12 mouse cellular contexts compared by ENCODE assay signal in genomic region chr9:106908715-106909114, GRCm38 (mm10). TPM values are rescaled to one million over a fixed set of nuclear protein-coding genes. Genes with fewer than 3 reads are reported as not detected.
DNase-seq lines count a peak whose midpoint lies in the region; ATAC-seq and TF ChIP-seq lines count a peak whose summit lies in the region.
"Had no signal": no experiment of that assay in that cellular context is flagged by ENCODE, and none has a peak within 500 bp of the region (broad histone marks: within the 10 kb centered on the region; RNA-seq: fewer than 3 reads in every experiment).

No protein-coding gene starts in this region.

- ATAC-seq in kidney, postnatal 0 days (replicated peaks; ENCODE audit: low FRiP score, low read depth), result no peak
- ATAC-seq in embryonic facial prominence, embryonic 14.5 days (ENCODE audit: low read depth), result no peak
- ATAC-seq: forebrain, embryonic 16.5 days; inflammation-experienced regulatory T-cells, adult 6 months had no signal

- no peaks in the 10 kb centered on the region for H3K27me3 ChIP-seq in kidney, postnatal 0 days (ENCODE audit: insufficient read depth, low read length)
- no peaks in the 10 kb centered on the region for H3K27me3 ChIP-seq in embryonic facial prominence, embryonic 14.5 days (replicated peaks; ENCODE audit: control insufficient read depth, insufficient read depth, low read length)
- H3K27me3 ChIP-seq: lung, embryonic 15.5 days had no signal

- DNase-seq in kidney, postnatal 0 days (ENCODE audit: low spot score), result peak; percentile 23
- no peak for DNase-seq in kidney, adult 8-10 months
- peak; percentile 74 for DNase-seq in MN1 (ENCODE audit: low spot score)
- peak; percentile 41 for DNase-seq in embryonic facial prominence, embryonic 14.5 days (ENCODE audit: low spot score)
- no peak for DNase-seq in Muller cell, postnatal 12 days (ENCODE audit: inconsistent ontology term)
- no peak for DNase-seq in kidney, adult 11 months
- DNase-seq: retina, postnatal 1 day had no signal

- H3K4me3 ChIP-seq in kidney, postnatal 0 days (replicated peaks; ENCODE audit: low read depth, low read length), result no peak overlapping the region
- H3K4me3 ChIP-seq in embryonic facial prominence, embryonic 14.5 days (ENCODE audit: low read depth, low read length), result no peak overlapping the region
- no peak overlapping the region for H3K4me3 ChIP-seq in macrophage (ENCODE audit: inconsistent target)
- H3K4me3 ChIP-seq: heart, embryonic 10.5 days; lung, embryonic 15.5 days had no signal

- no peaks in the 10 kb centered on the region for H3K79me2 ChIP-seq in macrophage (ENCODE audit: inconsistent target)

- no peak for TF ChIP-seq CTCF in kidney, postnatal 0 days (IDR thresholded peaks at IDR 0.05; ENCODE audit: low read depth)

- H3K9ac ChIP-seq in kidney, postnatal 0 days (ENCODE audit: low read depth, low read length), result no peak overlapping the region
- no peak overlapping the region for H3K9ac ChIP-seq in embryonic facial prominence, embryonic 14.5 days (ENCODE audit: low read depth, low read length)
- H3K9ac ChIP-seq: lung, embryonic 15.5 days had no signal

- no peak overlapping the region for H3K27ac ChIP-seq in kidney, postnatal 0 days
- H3K27ac ChIP-seq in embryonic facial prominence, embryonic 14.5 days (replicated peaks; ENCODE audit: low read depth, low read length), result no peak overlapping the region
- peak overlapping the region; percentile 72 for H3K27ac ChIP-seq in macrophage
- H3K27ac ChIP-seq: heart, embryonic 10.5 days; lung, embryonic 15.5 days had no signal

- H3K9me3 ChIP-seq in kidney, postnatal 0 days (replicated peaks; ENCODE audit: low read length), result no peaks in the 10 kb centered on the region
- H3K9me3 ChIP-seq in embryonic facial prominence, embryonic 14.5 days (ENCODE audit: control insufficient read depth, low read length), result no peaks in the 10 kb centered on the region
- H3K9me3 ChIP-seq: heart, embryonic 10.5 days; lung, embryonic 15.5 days had no signal

- WGBS in kidney, postnatal 0 days, result 21% methylated on average over 5 of the region's 5 CpGs
- WGBS in embryonic facial prominence, embryonic 14.5 days, result 33% methylated on average over 5 of the region's 5 CpGs
- 3% methylated on average over 5 of the region's 5 CpGs for WGBS in macrophage (ENCODE audit: missing documents)

- H3K36me3 ChIP-seq in kidney, postnatal 0 days (ENCODE audit: insufficient read depth, low read length), result no peaks in the 10 kb centered on the region
- H3K36me3 ChIP-seq in embryonic facial prominence, embryonic 14.5 days (ENCODE audit: control insufficient read depth, insufficient read depth, low read length), result no peaks in the 10 kb centered on the region
- H3K36me3 ChIP-seq in macrophage (ENCODE audit: inconsistent target), result no peaks in the 10 kb centered on the region
- H3K36me3 ChIP-seq: heart, embryonic 10.5 days; lung, embryonic 15.5 days had no signal

- H3K4me2 ChIP-seq in kidney, postnatal 0 days (ENCODE audit: low read length), result no peak overlapping the region
- H3K4me2 ChIP-seq in embryonic facial prominence, embryonic 14.5 days (ENCODE audit: low read depth, low read length), result no peak overlapping the region
- H3K4me2 ChIP-seq: lung, embryonic 15.5 days had no signal

- H3K4me1 ChIP-seq in kidney, postnatal 0 days (replicated peaks; ENCODE audit: insufficient read depth, low read length), result no peaks in the 10 kb centered on the region
- H3K4me1 ChIP-seq in embryonic facial prominence, embryonic 14.5 days (ENCODE audit: control insufficient read depth, insufficient read depth, low read length), result no peaks in the 10 kb centered on the region
- H3K4me1 ChIP-seq: heart, embryonic 10.5 days had no signal

RNA-seq across cellular contexts. Expression of gene Manf, which starts 16.9 kb away (rescaled TPM):
- polyA plus RNA-seq in kidney, postnatal 0 days (2015; fragmentation: Nextera tagmentation; extraction: Ambion mirVana), result 240 and 245 TPM in 2 replicates
- 275 and 308 TPM in 2 replicates for polyA plus RNA-seq in embryonic facial prominence, embryonic 14.5 days (2014; fragmentation: Nextera tagmentation; extraction: Ambion mirVana)
- 10 to 100 TPM; 14.5 to 56.9 (median 33.4) TPM for total RNA-seq in macrophage (2018; cell fraction: chromatin; rRNA removed)
- total RNA-seq in macrophage (2018; cell fraction: cytosol; rRNA removed), result 100 to 1,000 TPM; 155 to 252 (median 182) TPM
- 100 to 1,000 TPM in 8 of 26 experiments, 10 to 100 TPM in 18; 34.4 to 153 (median 90.6) TPM for total RNA-seq in macrophage (2018; cell fraction: nucleus; rRNA removed)
- 146 to 286 TPM (median 195 TPM) in 3 replicates for polyA plus RNA-seq in macrophage (2018)

RNA-seq across cellular contexts. Expression of gene Rbm15b, which starts 21.5 kb away (rescaled TPM):
- 6.7 and 8.4 TPM in 2 replicates for polyA plus RNA-seq in kidney, postnatal 0 days (2015; fragmentation: Nextera tagmentation; extraction: Ambion mirVana)
- 16.6 and 17.2 TPM in 2 replicates for polyA plus RNA-seq in embryonic facial prominence, embryonic 14.5 days (2014; fragmentation: Nextera tagmentation; extraction: Ambion mirVana)
- 10 to 100 TPM in 5 of 26 experiments, 1 to 10 TPM in 21; 3.6 to 14.8 (median 7.9) TPM for total RNA-seq in macrophage (2018; cell fraction: chromatin; rRNA removed)
- 10 to 100 TPM in 15 of 26 experiments, 1 to 10 TPM in 11; 6.9 to 15.0 (median 10.3) TPM for total RNA-seq in macrophage (2018; cell fraction: cytosol; rRNA removed)
- 10 to 100 TPM in 20 of 26 experiments, 1 to 10 TPM in 6; 6.4 to 27.2 (median 14.1) TPM for total RNA-seq in macrophage (2018; cell fraction: nucleus; rRNA removed)
- 7.7 to 8.1 TPM (median 7.8 TPM) in 3 replicates for polyA plus RNA-seq in macrophage (2018)

Comparison
In these comparisons a context has a peak if more than half of its experiments do, and no peak if none do; other contexts are left out.
1. DNase-seq: peak in kidney, postnatal 0 days (single experiment), MN1 (single experiment) and embryonic facial prominence, embryonic 14.5 days (single experiment); none in kidney, adult 8-10 months (0 of 2), Muller cell, postnatal 12 days (single experiment) and kidney, adult 11 months (single experiment).